Mouse (Mus musculus): ENCODE data around the gene Htra3. TPM values are rescaled to one million over a fixed set of nuclear protein-coding genes. Genes with fewer than 3 reads are reported as not detected.

Htra3 gene
- polyA plus RNA-seq, 1 experiment from 2014 or later: 2.3 TPM

DNA sequence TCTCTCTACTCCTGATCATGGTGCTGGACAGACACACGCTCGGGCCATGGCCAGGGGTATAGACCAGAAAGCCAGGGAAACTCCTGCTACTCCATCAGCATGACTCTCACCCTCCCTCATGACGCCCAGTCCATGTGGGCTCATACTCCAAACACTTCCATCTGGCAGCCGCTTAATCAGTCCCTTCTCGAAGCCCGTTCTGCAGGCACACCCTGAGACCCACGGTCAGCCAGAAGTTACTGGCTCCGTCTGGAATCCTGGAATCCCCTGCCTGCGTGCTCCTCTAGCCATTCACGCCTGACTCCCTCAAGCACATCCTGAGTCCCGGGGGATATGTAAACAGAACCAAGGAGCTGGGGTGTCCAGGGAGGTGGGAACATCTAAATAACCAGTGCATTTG, 11.7 kb upstream of the Htra3 start:
- no peaks in the 10 kb centered on the region for H3K36me3 ChIP-seq (replicated peaks; ENCODE audit: insufficient read depth, low read length)
- no peak for DNase-seq
- 54% methylated on average over 11 of the region's 11 CpGs for WGBS (ENCODE audit: insufficient replicate concordance)
- no peak for ATAC-seq
- H3K9ac ChIP-seq (replicated peaks): no peak overlapping the region
- H3K27me3 ChIP-seq (ENCODE audit: insufficient read depth, low read length): no peaks in the 10 kb centered on the region
- no peak overlapping the region for H3K4me2 ChIP-seq (ENCODE audit: low read depth, low read length)
- no peak overlapping the region for H3K4me3 ChIP-seq (ENCODE audit: low read depth, low read length)
- no peak overlapping the region for H3K27ac ChIP-seq (ENCODE audit: low read depth)
- TF ChIP-seq CTCF (IDR thresholded peaks at IDR 0.05; ENCODE audit: low read depth): no peak
- TF ChIP-seq EP300 (IDR thresholded peaks at IDR 0.05; ENCODE audit: low read depth): no peak
- no peaks in the 10 kb centered on the region for H3K4me1 ChIP-seq (ENCODE audit: insufficient read depth)
- no peaks in the 10 kb centered on the region for H3K9me3 ChIP-seq (ENCODE audit: low read length)

DNA sequence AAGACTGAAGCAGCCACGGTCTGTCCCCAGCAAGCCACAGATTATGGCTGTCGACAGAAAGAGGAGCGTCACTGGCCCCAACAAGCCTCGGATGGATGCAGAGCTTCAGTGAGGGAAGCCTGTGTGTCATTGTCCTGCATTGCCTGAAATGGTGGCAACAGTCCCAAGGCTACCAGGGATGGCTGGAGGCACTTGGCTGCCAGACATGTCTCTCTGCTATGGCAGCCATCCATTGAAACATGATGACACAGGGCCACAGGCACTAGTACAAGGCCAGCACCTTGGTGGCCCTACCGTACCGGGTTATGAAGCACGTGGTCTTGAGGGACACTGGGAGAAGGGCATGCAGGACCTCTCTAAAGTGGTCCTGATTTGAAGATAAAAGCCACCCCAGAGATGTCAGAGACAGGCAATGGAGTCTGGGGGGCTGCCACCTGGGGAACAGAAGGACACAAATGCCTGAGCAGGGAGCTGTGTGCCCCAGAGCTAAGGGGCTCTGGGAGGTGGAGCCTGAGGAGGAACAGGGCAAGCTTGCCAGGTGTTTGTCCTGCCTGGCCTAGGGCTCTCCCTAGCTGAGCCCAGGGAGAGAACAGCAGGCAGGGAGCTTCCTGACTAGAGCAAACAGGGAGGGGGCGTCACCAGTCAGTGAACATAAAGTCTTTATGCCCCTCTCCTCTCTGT, 11.0 kb upstream of the Htra3 start:
- DNase-seq: no peak
- 78% methylated on average over 8 of the region's 8 CpGs for WGBS (ENCODE audit: insufficient replicate concordance)
- no peak overlapping the region for H3K9ac ChIP-seq (replicated peaks)

DNA sequence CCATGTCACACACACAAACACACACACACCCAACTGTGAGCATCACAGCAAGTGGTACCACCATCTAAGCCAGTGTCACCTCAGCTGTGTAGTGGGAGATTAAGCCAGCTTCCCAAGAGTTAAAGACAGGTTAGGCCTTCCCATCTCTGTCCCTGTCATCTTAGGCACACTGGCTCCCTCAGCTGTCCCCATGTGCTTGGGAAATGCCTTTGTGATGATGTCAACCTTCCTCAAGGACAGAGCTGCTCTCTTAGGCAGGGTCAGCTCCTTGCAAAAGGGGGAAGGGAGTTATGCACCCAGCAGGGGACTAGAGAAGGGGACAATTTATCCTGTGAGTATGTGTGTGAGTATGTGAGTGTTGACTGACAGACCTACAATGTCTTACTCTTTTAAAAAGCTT, 9.8 kb upstream of the Htra3 start:
- no peaks in the 10 kb centered on the region for H3K36me3 ChIP-seq (replicated peaks; ENCODE audit: insufficient read depth, low read length)
- no peak for ATAC-seq

More for the DNA sequence above, 11.0 kb upstream of the Htra3 start:
- Histone ChIP-seq H3K9me3 (ENCODE audit: low read length) (no peaks in the 10 kb centered on the region), H3K4me2 (ENCODE audit: low read depth, low read length) (no peak overlapping the region), H3K4me1 (ENCODE audit: insufficient read depth) (no peaks in the 10 kb centered on the region), H3K4me3 (ENCODE audit: low read depth, low read length) (no peak overlapping the region), H3K27ac (ENCODE audit: low read depth) (no peak overlapping the region), H3K27me3 (ENCODE audit: insufficient read depth, low read length) (no peaks in the 10 kb centered on the region), H3K36me3 (replicated peaks; ENCODE audit: insufficient read depth, low read length) (no peaks in the 10 kb centered on the region)
- ATAC-seq: no peak
- TF ChIP-seq CTCF (IDR thresholded peaks at IDR 0.05; ENCODE audit: low read depth): no peak
- no peak for TF ChIP-seq EP300 (IDR thresholded peaks at IDR 0.05; ENCODE audit: low read depth)

DNA sequence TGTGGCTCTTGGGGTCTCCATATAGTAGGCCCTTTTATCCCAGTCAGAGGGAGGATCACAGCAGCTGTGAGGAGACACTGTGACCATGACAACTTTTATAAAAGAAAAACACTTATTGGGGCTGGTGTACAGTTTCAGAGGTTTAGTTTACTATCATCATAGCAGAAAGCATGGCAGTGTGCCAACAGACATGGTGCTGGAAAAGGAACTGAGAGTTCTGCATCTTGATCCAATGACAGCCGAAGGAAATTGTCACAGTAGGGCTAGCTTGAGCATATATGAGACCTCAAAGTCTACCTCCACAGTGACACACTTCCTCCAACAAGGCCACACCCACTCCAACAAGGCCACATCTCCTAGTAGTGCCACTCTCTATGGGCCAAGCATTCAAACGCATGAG, 9.3 kb upstream of the Htra3 start:
- H3K9me3 ChIP-seq (ENCODE audit: low read length): no peaks in the 10 kb centered on the region
- no peaks in the 10 kb centered on the region for H3K4me1 ChIP-seq (ENCODE audit: insufficient read depth)
- DNase-seq (no peak), ATAC-seq (no peak)
- no peaks in the 10 kb centered on the region for H3K36me3 ChIP-seq (replicated peaks; ENCODE audit: insufficient read depth, low read length)
- TF ChIP-seq CTCF (IDR thresholded peaks at IDR 0.05; ENCODE audit: low read depth) (no peak), EP300 (IDR thresholded peaks at IDR 0.05; ENCODE audit: low read depth) (no peak)
- no peaks in the 10 kb centered on the region for H3K27me3 ChIP-seq (ENCODE audit: insufficient read depth, low read length)
- H3K27ac ChIP-seq (ENCODE audit: low read depth): no peak overlapping the region
- H3K4me2 ChIP-seq (ENCODE audit: low read depth, low read length): no peak overlapping the region
- 52% methylated on average over 2 of the region's 2 CpGs for WGBS (ENCODE audit: insufficient replicate concordance)
- no peak overlapping the region for H3K4me3 ChIP-seq (ENCODE audit: low read depth, low read length)
- no peak overlapping the region for H3K9ac ChIP-seq (replicated peaks)

More for the DNA sequence above, 9.8 kb upstream of the Htra3 start:
- no peak for TF ChIP-seq EP300 (IDR thresholded peaks at IDR 0.05; ENCODE audit: low read depth)
- no peak for TF ChIP-seq CTCF (IDR thresholded peaks at IDR 0.05; ENCODE audit: low read depth)
- Histone ChIP-seq H3K9me3 (ENCODE audit: low read length) (no peaks in the 10 kb centered on the region), H3K4me2 (ENCODE audit: low read depth, low read length) (no peak overlapping the region), H3K4me1 (ENCODE audit: insufficient read depth) (no peaks in the 10 kb centered on the region), H3K27me3 (ENCODE audit: insufficient read depth, low read length) (no peaks in the 10 kb centered on the region), H3K27ac (ENCODE audit: low read depth) (no peak overlapping the region), H3K9ac (replicated peaks) (no peak overlapping the region), H3K4me3 (ENCODE audit: low read depth, low read length) (no peak overlapping the region)
- no peak for DNase-seq

DNA sequence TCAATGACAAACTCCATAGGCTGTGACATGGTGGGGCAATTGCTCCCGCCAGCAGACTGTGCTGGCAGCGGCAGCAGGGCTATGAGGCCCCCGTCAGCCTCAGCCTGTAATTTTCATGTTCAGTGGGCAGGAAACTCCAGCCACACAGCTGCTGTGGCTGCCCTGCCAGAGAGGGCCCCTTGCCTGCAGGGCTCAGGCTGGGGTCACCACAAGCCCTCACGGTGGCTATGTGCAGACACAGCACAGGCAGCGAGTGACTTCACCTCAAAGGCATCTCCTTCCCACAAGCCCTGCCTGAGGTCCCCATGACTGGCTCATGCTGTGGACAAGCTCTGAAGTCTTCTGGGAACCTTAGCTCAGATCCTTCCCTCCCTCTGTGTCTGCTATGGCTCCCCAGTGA, 7.5 kb upstream of the Htra3 start:
- Histone ChIP-seq H3K4me1 (ENCODE audit: insufficient read depth) (no peaks in the 10 kb centered on the region), H3K9me3 (ENCODE audit: low read length) (no peaks in the 10 kb centered on the region), H3K27me3 (ENCODE audit: insufficient read depth, low read length) (no peaks in the 10 kb centered on the region), H3K9ac (replicated peaks) (no peak overlapping the region), H3K36me3 (replicated peaks; ENCODE audit: insufficient read depth, low read length) (no peaks in the 10 kb centered on the region), H3K4me3 (ENCODE audit: low read depth, low read length) (no peak overlapping the region), H3K4me2 (ENCODE audit: low read depth, low read length) (no peak overlapping the region), H3K27ac (ENCODE audit: low read depth) (no peak overlapping the region)
- TF ChIP-seq EP300 (IDR thresholded peaks at IDR 0.05; ENCODE audit: low read depth) (no peak), CTCF (IDR thresholded peaks at IDR 0.05; ENCODE audit: low read depth) (no peak)
- ATAC-seq (no peak; the same call in 1 of the 2 replicates), DNase-seq (peak; percentile 16)
- WGBS (ENCODE audit: insufficient replicate concordance): 31% methylated on average over 5 of the region's 5 CpGs

DNA sequence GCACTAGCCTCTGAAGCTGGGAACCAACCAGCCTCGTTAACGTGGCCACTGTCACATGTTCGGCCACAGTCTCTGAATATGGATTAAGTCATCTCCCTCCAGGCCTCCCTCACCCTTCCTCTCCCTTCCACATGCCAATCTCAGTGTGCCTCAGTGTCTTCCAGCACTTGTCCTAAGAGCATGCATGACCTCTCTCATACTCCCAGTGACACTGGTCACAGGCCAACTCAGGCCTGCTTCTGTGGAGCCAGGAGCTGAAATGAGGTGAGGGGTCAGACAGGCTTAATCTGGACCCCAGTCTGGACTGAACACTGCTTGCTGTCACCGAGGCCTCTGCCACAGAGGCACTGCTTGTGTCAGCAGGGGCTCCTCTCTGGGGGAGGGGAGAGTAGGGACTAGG, 6.8 kb upstream of the Htra3 start:
- ATAC-seq (no peak), DNase-seq (no peak)
- Histone ChIP-seq H3K4me2 (ENCODE audit: low read depth, low read length) (no peak overlapping the region), H3K4me3 (ENCODE audit: low read depth, low read length) (no peak overlapping the region), H3K36me3 (replicated peaks; ENCODE audit: insufficient read depth, low read length) (no peaks in the 10 kb centered on the region), H3K4me1 (ENCODE audit: insufficient read depth) (no peaks in the 10 kb centered on the region), H3K9ac (replicated peaks) (no peak overlapping the region), H3K9me3 (ENCODE audit: low read length) (no peaks in the 10 kb centered on the region), H3K27ac (ENCODE audit: low read depth) (no peak overlapping the region), H3K27me3 (ENCODE audit: insufficient read depth, low read length) (no peaks in the 10 kb centered on the region)
- WGBS (ENCODE audit: insufficient replicate concordance): 69% methylated on average over 4 of the region's 4 CpGs
- no peak for TF ChIP-seq CTCF (IDR thresholded peaks at IDR 0.05; ENCODE audit: low read depth)
- TF ChIP-seq EP300 (IDR thresholded peaks at IDR 0.05; ENCODE audit: low read depth): no peak

Measured in liver, postnatal 0 days (tissue).